Mouse (Mus musculus) cerebellum, adult 2 months (tissue): ENCODE data around the gene Cptp.

Experiments
- CTCF ChIP-seq: fragments of 200-500 bp; IDR thresholded peaks from 2 replicates; pipeline ENCODE4 v1.5.1; 2011; ENCODE audit warnings: low read depth, mild to moderate bottlenecking, control low read depth, low read length, moderate library complexity, borderline replicate concordance; ENCODE audit not compliant: insufficient read depth
- POLR2A ChIP-seq: fragments of 200-500 bp; IDR thresholded peaks from 2 replicates; pipeline ENCODE4 v1.6.1; 2011; ENCODE audit warnings: low read length, control low read depth, borderline replicate concordance; ENCODE audit not compliant: insufficient read depth

DNA sequence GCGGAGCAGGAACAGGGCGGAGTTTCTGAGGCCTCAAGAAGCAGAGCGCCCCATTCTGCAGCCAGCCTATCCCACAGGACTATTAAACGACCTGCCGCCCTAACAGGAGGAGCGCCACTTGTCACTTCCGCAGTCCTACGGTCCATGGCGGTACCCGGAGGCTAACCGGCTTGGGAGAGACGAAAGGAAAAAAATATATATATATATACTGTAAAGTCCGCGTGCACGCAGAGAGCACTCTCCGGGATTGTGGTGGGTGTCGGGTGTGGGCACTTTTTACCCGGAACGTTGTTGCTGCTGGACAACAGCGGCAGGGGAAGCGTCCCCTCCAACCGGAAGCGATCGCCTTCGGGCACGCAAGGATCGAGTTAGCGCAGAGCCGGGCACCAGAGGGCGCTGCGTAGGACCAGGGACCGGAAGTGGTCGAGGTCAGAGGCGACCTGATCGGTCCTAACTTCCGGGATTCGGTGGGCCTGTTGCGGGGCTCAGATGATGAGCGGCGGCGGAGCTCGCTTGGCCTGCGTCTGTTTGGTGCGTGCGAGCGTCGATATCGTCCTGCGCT lies 38.0 kb downstream of the Cptp start, which contains the start of gene Aurkaip1:
- TF ChIP-seq CTCF (peak; percentile 82), POLR2A (peak; percentile 73; the same call in 1 of the 2 replicates)
